ENCODE assay signal across 17 mouse cellular contexts in genomic region chr15:5321691-5322090, GRCm38 (mm10).
"Had no signal": no experiment of that assay in that cellular context is flagged by ENCODE, and none has a peak within 500 bp of the region (broad histone marks: within the 10 kb centered on the region; RNA-seq: fewer than 3 reads in every experiment).

No protein-coding gene starts in this region.

- DNase-seq: retina, postnatal 1 day; right cerebral cortex, adult 18-20 months; right cerebral cortex, postnatal 14 days; right cerebral cortex, postnatal 25 days; right cerebral cortex, postnatal 4 days; spleen, adult 18-20 months; thymus, adult 18-20 months; thymus, adult 2 months; thymus, postnatal 14 days; thymus, postnatal 25 days; thymus, postnatal 36 days; thymus, postnatal 4 days had no signal

- H3K27ac ChIP-seq: neural tube, embryonic 12.5 days; neural tube, embryonic 13.5 days; neural tube, embryonic 15.5 days; stomach, embryonic 15.5 days; stomach, postnatal 0 days had no signal

- H3K4me3 ChIP-seq: neural tube, embryonic 12.5 days; neural tube, embryonic 13.5 days; neural tube, embryonic 15.5 days; stomach, embryonic 15.5 days had no signal
